Mouse (Mus musculus): ENCODE results near the gene Osbpl3.

- TF ChIP-seq CTCF (IDR thresholded peaks at IDR 0.05; ENCODE audit: borderline replicate concordance, insufficient read depth, low read depth, low read length) (no peak), POLR2A (IDR thresholded peaks at IDR 0.05; ENCODE audit: borderline replicate concordance, insufficient read depth, low read length) (no peak)
Measured at GRCm38 (mm10) chr6:50322631-50323030, 133.4 kb downstream of the Osbpl3 start.
